Mouse (Mus musculus) retina, postnatal 1 day (tissue): ENCODE results near the gene Wdtc1.

Source experiments
- DNase-seq: peaks from one replicate; pipeline ENCODE4 v3.0.0-alpha.2; 2012

The Wdtc1 gene

DNA sequence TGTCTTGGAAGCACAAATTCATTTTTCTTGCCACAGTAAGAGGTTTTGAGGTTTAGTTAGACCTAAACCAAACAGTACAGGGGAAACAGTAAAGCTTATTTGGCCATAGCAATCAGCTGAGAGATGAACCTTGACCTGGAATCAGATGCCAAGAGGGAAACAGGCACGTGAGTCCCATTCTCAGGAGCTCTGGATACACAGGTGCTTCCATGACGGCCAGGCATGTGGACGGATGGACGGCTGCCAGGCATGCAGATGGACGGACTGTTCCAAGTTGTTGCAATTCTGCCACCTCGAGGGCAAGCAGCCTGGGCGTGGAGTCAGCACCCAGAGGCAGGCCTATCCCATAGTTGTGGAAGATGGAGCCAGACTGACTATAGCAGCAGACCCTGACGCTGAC lies 38.4 kb downstream of the Wdtc1 start:
- DNase-seq, result no peak

DNA sequence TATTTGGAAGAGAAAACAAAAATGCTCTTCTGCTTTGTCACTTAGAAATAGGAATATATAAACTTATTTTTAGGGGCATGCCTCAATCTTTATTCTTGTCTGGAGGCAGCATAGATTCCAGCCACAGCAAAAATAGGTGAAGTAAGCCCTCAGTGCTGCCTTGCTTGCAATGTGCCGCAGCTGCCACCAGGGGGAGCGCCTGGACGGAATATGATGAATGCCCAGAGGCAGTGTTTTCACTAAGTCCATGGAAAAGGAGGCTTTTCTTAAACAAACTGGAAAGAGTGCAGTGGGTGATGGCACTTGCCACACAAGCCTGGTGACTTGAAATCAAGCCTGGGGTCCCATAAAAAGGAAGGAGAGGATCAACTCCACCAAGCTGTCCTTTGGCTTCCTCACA lies 43.3 kb downstream of the Wdtc1 start:
- peak; percentile 80 for DNase-seq

DNA sequence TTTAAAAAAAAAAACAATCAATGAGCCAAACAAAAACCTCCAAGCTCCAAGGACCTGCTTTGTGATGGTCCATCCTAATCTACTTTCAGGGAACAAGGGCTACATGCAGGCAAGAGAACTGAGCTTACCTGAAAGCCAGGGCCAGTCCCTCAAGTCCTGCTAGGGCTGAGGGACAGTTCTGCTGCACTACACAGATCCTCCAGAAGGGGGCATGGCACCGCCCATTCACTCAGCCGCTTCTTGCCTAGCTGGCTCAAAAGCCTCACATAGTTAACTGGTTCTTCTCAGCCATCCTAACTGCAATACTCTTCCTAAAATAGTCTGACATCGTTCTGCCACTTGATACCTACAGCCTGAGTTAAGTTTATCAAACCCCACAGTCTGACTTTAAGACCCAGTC lies 46.0 kb downstream of the Wdtc1 start:
- DNase-seq, result peak; percentile 57

DNA sequence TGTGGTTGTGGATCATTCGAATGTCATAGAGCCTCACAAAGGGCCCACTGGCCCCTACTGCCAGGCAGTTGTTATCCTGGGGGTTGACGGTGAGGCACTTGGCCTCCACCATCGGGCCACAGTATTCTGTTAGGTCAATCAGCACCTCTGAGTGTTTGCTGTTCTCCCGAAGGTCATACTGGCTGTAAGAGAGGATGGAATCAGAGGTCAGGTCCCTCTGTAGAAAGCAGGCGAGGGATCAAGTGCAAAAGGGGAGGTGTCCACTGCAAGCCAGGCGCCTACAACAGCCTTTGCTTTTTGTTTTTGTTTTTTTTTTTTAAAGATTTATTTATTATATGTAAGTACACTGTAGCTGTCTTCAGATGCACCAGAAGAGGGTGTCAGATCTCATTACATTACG lies 47.5 kb downstream of the Wdtc1 start:
- DNase-seq, result no peak

DNA sequence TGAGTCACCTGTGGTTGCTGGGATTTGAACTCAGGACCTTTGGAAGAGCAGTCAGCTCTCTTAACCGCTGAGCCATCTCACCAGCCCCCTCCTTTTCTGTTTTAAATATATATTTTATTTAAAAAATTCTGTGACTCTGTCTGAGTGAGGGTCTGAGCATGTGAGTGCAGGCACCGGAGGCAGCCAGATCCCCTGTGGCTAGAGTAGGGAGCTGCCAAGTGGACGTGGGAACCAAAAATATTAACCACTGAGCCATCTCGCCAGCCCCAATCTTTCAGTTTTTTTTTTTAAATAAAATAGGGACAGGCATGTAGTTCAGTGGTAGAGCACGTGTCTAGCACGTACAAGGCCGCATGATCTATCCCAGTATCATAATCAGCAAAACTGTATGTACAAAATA lies 48.5 kb downstream of the Wdtc1 start:
- no peak for DNase-seq

DNA sequence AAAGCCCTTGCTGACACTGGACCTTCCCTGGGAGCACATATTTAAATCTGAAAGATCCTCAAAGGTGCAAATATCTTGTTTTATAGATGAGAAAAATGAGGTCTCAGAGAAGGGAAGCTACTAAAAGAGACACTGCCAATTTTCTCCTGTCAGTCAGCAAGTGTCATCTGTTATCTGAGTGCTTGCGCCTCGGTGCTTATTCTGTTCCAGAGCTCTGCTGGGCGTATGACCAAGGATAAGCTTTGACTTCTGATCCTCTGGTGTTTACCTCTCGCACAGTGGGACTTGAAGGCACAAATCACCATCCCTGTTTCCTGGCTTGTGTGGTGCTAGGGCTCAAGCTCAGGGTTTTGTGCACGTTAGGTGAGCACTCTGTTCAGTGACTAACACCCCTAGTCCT lies 50.6 kb downstream of the Wdtc1 start:
- DNase-seq, result no peak

DNA sequence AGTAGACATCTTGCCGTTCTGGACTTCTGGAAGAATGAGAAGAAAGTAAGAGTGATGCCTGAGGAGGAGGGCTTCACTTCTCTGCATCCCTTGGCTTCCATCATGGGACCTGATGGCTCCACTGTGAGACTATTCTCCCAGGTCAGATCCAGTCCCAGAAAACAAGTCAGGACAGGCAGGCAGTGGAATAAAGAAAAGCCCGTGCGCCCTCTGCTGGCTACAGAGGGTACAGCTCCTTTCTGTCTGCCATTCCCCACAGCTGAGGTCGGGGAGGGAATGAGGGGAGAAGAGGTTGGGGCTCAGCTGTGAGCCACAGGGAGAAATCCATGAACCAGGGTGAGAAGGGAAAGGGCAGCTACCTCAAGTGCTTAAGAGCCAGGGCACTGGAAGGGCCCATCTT lies 51.5 kb downstream of the Wdtc1 start:
- DNase-seq, result peak; percentile 79

DNA sequence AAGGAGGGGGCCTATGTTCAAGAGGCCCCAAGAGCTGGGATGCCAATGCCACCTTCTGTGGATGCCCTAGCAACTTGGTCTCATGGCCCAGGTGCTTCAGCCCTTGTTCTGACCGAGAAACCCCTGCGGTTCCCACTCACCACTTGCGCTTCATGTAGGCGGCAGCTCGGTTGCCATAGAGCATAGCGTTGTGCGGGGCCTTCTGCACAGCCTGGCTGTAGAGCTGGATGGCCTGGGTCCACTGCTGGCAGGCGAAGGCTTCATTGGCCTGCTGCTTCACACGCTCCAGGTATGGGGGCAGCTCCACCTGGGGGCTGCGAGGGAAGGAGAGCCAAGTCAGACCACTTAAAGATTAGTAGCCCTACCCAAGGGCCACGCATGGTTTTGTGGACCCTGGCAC lies 52.9 kb downstream of the Wdtc1 start:
- no peak for DNase-seq

DNA sequence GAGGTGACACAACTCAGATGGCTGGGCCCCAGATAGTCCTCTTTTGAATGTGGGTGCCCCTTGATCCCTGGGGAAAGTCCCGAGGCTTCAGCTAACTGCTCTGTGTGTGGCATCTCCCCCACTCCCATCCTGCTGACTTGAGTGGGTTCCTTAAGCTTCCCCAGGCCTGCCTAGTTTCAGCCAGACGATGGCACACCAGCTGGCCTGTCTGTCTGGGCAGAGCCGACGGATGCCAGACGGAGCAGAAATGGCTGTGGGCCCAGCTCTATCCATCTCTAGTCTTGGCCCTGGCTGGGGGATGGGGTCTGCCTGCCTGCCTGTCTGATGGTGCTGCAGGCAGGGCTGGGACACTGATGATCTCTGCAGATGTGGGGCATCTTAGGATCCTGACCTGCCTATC lies 53.6 kb downstream of the Wdtc1 start:
- DNase-seq, result no peak

DNA sequence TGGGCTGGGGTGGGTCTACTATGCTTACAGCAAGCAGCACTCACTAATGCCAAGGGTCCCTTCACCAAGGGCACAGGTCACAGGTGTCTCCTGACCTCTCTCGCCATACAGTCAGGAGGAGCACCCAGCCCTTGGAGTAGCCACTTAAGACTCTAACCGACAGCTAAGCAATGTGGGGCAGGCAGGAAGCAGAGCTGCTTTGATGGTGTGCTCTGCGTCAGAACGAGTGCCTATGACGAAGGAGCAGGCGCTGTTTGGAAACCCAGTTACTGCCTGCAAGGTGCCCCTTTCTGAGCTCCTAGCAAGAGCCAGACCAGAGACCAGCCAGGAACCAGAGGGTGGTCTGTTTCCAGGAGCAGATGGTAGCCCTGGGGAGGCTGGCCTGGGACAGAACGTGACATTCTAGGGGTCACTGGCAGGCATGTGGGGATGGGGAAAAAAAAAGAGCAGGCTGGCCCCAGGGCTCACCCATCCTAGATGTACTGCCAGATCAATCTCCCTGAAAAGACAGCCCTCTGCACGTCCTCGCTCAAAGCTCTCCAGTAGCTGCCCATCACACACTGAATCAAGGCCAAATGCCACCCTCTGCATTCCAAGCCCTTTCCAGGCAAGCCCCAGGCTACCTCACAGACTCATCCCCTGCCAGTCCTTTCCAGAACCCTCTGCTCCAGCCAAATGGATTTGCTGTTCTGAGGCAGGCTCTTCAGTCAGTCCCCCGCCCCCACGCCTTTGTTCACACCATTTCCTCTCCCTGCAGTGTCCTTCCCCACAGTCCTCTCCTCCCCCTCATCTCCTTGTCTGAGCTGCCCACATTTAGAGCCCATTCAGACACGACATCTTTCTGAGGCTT lies 54.5 kb downstream of the Wdtc1 start:
- DNase-seq, result peak; percentile 50

DNA sequence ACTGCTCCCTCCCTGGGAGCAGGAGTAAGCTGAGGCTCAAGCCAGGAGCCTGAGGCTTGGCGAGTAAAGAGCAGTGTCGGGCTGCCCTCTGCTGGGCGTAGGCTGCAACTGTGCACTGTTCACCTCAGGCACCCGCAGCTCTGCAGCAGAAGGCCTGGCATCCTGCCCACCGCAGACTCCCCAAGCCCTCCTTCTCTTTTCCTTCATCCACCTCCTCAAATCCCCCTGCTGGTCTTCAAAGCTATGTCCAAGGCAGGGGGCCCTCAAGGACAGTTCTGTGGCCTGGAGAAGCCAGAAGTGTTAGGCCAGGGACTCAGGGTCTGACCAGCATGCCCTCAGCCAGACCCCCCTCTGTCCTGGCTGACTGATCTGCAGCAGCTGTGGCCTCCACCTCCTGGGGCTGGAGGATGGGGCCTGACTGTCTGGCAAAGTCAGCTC lies 55.5 kb downstream of the Wdtc1 start:
- DNase-seq, result peak; percentile 89

DNA sequence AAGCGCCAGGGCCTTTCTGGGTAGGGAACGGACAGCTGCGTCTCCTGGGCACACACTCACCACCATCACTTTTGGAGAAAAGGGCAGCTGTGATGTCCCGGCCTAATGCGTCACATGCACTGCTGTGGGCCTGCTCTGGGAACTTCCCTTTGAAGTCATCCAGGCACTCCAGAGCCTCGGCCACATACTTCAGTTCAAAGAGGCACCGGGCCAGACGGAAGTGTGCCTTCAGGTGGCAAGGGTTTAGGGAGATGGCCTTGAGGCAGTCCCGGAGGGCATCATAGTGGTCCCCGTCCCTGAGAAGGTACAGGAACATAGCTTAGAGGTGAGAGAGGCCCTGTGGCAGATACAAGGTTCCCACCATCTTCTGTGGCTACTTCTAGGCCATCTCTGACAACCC lies 55.9 kb downstream of the Wdtc1 start:
- no peak for DNase-seq

DNA sequence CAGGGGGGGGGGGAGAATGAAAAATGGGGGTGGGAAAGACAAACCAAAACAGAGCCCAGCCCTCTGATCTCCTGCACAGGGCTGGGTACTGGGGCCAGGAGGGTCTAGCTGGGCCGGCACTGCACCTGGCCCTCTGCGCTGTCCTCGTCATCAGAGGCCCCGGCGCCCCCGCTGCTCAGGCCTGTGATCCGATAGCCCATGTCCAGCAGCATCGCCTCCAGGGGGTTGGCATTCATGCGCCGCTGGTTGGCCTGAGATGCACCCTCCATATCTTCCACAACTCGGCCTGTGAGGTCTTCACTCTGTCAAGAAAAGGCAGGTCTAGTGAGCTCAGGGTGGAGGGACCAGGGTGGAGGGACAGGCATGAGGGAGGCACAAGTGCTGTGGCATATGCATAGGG lies 59.2 kb downstream of the Wdtc1 start:
- DNase-seq, result no peak

DNA sequence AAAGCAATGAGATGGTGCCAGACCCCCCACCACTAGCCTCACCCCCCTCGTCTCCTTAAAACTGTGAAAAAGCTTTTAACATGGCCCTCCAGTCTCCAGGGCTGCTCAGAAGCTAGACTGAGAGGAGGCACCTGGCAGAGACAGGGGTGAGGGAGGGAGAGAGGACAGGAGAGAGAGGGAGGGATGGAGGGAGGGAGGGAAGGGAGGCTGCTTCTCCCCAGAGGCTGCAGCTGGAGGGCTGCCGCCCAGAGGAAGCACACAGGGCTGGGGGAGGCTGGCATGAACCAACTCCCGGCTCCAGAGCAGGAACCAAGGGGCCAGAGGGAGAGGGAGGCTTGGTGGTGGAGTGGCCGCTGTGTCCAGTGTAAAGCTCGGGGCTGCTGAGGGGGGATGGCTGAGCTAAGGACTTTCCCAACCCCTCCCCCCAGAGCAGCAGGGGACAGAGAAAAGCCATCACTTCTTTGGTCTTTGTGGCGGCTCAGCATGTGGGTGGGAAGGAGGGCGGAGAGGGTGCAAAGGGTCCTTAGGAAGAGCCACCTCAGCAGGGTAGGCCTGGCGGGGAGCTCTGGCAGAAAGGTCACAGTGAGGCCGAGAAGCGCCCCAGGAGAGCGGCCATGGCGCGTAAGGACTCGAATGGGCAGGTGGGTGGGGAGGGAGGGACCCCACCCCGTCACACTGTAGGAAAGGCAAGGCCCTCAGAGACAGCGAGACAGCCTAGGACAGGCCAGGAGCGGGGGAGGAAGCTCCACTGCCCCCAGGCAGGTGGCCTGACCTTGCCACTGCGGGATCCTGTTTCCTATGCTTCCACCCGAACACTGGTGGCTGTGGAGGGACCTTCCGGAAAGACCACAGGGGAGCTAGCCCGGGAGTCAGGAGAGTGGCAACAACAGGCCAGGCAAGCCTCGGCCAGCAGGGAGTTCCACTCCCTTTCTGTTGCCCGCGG lies 60.1 kb downstream of the Wdtc1 start:
- DNase-seq, result peak; percentile 55

DNA sequence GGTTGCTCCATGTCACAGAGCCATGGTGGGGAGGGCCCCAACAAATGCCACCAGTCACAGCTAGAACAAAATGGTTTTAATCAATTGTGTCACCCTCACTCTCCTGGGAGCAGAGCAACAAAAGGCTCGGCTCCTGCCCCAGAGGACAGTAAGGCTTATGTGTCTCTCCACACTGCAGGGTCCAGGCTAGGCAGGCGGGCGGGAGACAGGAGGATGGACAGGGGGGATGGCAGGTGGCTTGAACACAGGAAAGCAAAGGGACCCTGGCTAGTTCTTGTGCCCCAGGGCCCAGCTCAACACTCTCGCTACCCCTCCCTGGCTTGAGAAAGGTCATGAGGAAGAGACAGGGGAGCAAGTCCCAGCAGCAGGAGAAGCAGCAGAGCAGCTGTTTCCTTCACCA lies 60.9 kb downstream of the Wdtc1 start:
- no peak for DNase-seq

DNA sequence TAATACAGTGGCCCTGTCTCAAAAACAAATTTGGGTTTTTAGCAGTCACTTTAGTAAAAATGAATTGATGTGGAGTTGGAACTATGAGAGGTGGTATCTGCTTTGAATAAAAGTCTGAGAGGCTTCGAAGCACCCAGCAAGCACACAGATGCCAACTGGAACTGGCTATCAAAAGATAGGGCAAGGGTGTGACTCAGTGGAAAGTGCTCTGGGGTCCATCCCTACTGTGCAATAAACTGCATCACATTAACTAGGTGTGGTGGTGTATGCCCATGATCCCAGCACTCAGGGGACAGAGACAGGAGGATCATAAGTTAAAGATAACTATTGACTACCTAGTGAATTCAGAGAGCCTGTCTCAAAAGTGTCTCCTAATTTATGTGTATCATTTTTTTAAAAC lies 62.0 kb downstream of the Wdtc1 start:
- no peak for DNase-seq

DNA sequence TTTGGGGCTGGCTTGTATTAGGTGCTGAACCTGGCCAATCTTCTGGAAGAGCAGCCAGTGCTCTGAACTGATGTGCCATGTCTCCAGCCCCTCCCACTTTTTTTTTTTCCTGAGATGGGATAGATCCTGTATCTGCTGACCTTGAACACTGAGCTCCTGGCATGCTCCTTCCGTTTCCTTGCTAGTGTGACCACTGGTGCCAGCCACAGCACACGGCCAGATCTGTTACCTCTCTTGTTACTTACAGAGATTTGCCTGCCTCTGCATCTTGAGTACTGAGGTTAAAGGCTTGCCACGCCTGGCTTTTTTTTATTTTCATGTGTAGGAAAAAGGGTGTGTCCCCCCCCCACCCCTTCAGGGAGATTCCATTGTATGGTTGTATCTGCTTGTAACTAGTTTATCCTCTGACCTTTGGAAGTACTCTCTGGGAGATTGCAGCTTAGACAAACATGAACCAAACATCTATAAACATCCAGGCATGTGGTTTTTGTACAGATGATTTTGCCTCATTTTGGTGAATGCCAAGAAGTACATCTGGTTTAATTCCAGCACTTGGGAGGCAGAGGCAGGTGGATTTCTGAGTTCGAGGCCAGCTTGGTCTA lies 66.7 kb downstream of the Wdtc1 start:
- no peak for DNase-seq

DNA sequence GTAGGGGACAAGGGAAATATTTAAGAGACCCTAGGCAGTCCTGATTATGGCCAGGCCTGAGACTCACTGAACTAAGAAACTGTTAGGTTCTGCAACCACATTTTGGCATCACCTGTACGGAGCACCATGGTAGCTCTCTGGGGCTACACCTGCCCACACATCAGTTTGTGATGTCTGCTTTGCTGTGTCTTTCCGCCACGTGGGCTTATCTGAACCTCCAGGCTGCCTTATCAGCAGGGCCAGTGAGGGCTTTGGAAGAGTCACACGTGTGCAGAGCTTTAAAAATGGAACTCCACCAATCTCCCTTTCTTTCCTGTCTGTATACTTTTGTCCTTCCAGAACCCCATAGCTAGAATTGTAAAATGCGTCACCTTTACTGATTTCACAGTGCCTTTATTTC lies 67.3 kb downstream of the Wdtc1 start:
- no peak for DNase-seq

DNA sequence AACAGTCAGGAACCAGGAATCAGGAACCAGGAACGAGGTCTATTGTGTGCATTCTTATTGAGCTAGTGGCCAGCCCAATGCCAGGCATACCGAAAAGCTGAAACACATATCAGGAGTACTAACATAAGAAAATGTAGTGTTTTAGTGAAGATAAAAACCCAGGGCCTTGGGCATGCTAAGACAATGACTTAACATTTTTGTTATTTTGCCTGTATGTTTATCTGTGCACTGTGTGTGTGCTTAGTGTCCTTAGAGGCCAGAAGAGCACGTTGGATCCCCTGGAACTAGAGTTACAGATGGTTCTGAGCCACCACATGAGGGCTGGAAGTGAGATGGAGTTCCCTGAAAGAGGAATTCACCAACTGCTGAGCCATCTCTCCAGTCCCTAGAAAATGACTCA lies 68.0 kb downstream of the Wdtc1 start:
- DNase-seq, result no peak

DNA sequence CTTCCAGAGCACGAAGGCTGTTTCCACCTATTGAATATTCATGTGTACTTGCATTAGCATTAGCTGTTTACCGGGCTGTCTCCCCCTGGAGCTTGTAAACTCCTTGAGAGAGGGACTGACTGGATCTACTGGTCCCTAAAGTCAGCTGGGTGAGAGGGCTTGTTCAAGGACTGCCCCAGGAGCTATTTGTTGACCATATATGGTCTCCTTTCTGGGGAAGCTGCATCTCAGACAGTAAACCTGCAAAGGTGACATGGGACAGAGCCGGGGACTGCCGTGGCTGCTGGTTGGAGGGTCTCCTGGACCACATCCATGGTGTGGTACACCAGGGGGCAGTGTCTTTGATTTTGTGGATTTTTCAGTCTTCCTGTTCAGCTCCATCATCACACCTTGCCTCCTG lies 70.6 kb downstream of the Wdtc1 start:
- DNase-seq, result no peak

DNA sequence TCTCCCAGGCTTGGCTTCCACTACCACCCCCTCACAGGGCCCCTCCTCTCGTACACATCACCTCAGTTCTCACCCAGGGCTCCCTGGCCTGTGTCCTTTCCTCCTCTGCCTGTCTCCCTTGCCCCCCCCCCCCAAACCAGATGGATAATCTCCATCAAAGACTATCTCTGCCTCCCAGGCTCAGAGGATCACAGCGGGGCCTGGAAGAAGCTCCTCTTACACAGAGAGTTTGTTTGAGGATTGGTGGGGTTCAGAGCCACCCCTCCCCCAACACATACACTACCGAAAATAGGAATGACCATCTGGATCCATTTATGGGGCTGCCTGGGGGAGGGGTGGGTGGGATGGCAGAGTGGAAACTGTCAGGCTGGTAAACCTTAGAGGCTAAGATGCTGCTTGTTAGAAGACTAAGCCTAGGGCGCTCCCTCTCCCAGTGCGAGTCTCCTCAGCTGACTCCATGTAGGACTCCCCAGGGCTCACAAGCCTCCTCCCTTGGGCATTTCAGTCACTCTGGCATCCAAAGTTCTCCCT lies 71.3 kb downstream of the Wdtc1 start:
- peak; percentile 58 for DNase-seq

DNA sequence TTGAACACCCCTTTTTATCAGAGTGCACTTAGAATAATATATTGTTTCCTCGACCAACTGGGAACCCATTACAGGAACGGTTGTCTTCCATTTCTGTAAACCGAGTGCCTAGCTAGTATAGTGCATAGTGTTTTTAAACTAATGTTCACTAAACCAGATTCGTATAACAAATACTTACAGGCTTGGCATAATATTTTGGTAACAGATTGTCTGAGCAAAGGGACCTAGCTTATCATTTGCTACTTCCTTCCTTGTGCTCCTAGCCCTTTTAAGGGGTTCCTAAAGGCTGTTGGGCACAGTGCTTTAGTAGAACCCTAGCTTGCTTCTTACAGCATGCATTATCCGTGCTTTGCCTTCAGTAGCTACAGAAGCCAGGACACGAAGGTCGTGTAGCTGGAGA lies 71.8 kb downstream of the Wdtc1 start:
- no peak for DNase-seq

DNA sequence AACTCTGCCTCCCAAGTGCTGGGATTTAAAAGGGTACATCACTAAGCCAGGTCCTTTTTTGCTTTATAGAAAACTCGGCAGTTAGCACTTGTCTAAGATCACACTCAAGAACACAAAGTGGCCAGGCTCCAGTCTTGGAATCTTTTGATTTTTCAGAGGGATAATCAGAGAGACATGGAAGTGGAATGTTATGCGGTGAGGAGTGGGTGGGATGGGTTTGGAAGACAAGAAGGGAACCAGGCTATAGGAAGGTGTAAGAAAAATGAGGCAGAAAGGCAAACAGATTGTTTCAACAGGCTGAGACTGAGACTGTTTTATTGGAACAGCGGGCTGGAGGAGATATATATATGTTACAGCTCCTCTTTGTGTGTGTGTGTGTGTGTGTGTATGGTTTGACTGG lies 74.8 kb downstream of the Wdtc1 start:
- no peak for DNase-seq
